Mouse (Mus musculus): ENCODE measurements around the gene Tnni2.

The Tnni2 gene

GRCm38 (mm10) chr7:142458676-142459298, 17.2 kb downstream of the Tnni2 start:
- DNase-seq (ENCODE audit: extremely low read depth, low read depth, low spot score), result no peak

DNA sequence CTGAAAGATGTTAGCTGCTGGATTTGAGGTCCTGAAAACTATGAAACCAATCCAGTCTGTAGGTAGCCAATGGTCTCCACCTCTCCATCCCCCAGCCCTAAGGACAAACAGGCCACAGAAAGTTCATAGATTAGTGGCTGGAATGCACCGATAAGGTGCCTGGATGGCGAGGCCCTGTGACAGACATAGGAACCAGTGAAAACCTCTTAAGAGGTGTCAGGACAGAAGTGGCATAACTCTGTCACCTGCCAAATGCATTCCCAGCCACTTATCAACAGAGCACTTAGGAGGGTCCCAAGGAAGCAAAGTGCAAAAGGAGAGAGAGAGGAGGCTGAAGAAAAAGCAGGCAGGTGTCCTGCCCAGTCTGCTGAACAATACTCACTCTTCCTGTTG, 17.7 kb downstream of the Tnni2 start:
- DNase-seq (ENCODE audit: extremely low read depth, low read depth, low spot score), result no peak

DNA sequence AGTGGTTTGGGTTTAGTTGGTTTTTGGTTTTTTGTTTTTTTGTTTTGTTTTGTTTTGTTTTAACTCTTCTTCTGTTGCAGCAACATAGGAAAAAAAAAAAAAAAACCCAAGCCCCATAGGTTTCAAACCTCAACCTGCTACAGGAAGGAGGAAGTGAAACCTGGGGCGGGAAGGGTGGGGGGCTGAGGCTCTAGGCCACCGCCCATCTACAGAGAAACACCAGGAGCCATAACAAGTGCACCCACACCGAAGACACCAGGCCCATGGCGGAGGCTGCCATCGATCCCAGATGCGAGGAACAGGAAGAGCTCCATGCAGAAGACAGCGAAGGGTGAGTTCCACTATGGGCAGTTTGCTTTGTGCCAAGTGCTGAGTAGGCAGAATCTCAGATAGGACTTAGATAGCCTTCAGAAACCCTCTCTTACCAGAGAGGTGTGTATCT, 19.0 kb downstream of the Tnni2 start, which contains the start of gene Lsp1:
Gene Lsp1 (plus strand): TSS at position 174 of the 442 bp plus-strand sequence.
- no peak for DNase-seq (ENCODE audit: extremely low read depth, low read depth, low spot score)

- no peak for DNase-seq (ENCODE audit: extremely low read depth, low read depth, low spot score)
Measured at GRCm38 (mm10) chr7:142461446-142461845, 19.8 kb downstream of the Tnni2 start.

- no peak for DNase-seq (ENCODE audit: extremely low read depth, low read depth, low spot score)
Measured at GRCm38 (mm10) chr7:142462190-142462589, 20.6 kb downstream of the Tnni2 start.

GRCm38 (mm10) chr7:142462594-142463078, 21.0 kb downstream of the Tnni2 start:
- DNase-seq (ENCODE audit: extremely low read depth, low read depth, low spot score), result no peak

DNA sequence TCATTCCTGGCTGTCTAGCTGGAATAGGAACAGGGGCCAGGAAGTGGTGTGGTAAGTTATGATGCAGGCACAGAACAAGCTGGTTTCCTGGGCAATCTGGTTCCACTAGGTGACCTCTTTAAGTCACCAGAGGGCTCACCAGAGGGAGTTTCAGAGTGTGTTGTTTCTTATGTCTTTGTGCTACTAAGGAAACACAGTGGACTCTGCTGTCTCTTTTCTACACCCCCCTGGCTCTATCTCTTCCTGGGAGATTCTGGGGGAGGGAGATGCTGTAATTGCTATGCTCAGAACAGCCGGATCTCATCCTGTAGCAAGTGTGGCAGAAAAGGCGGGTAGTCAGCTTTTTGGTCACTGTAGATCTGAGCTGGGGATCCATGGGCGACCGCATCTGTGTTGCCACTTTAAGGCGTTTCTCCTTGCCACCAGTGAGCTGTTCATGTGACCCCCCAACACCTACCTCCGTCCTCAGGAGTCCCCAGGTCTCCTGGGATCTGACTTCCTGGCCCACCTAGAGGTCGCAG, 28.6 kb downstream of the Tnni2 start:
- no peak for DNase-seq (ENCODE audit: extremely low read depth, low read depth, low spot score)

DNA sequence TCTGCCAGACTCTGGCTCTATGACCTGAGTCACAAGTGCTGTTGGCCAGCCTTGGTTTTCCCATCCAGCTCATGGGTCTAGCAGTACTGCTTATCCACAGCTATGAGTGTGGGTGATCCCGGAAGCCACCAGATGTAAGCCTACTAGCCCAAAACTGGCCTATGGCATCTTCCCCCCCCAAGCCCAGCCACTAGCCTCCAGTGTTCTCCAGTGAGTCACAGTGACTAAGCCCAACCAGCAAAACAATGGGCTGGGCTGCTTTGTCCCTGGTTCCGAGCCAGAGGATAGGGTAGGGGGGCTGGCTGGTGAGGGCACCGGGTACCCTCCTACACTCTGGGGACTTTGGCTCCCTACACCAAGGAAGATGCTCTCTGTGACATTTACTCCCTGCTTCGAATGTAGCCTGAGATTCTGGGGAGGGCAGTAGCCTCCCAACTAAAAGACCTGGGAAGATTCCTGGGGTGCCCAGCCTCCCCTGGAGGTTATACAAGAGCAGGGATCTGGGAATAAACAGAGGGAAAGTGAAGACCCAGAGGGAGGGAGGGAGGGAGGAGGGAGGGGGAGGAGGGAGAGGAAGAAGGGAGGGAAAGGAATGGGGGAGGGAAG, 29.3 kb downstream of the Tnni2 start:
- no peak for DNase-seq (ENCODE audit: extremely low read depth, low read depth, low spot score)

- no peak for DNase-seq (ENCODE audit: extremely low read depth, low read depth, low spot score)
Measured at GRCm38 (mm10) chr7:142471414-142471861, 29.8 kb downstream of the Tnni2 start.

DNA sequence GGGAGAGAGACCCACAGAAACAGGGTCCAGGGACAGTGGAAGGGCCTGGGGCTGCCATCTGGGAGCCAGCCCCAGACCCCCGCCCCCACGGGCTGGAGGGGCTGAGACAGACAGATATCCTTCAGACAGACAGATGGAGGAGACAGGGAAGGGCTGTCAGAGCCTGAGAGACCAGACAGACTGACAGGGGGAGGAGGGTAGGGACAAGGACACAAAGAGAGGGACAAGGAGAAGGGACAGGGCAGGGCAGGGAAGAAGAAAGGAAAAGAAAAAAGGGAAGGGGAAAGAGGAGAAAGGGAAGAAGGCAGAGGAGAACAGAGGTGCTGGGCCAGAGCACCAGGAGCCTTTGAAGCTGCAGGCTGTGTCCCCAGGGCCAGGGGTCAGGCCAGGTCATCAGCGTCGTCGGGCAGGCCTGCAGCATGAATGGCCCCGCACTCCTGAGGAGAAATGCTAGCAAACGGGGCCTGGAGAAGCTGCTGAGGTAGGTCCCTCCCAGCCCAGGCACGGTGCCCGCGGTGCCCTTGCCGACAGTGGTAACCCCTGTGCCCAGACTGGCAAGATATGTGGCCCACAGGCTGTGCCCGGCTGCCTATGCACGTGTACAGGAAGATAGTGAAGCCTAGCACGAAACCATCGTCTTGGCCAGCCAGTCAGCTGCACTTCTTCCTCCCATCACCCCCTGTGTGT, 30.4 kb downstream of the Tnni2 start:
- no peak for DNase-seq (ENCODE audit: extremely low read depth, low read depth, low spot score)

DNA sequence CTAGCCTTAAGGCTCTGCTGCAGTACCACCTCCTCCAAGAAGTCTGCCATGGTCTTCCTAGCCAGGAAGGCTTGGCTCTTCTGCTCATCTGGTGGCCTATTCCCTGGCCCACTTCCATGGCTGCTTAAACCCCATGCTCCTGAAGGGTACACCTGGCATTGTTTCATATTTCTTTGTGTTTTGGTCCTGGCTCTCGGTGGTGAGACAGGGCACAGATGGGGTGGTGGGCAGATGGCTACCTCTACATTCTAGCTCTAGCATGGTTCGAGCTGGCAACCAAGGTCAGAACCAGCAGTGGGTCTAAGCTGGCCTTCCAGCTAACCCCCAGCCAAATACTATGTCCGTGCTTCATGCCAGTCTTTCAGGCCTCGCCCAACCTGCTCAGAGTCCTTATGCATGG, 31.3 kb downstream of the Tnni2 start:
- no peak for DNase-seq (ENCODE audit: extremely low read depth, low read depth, low spot score)

- DNase-seq (ENCODE audit: extremely low read depth, low read depth, low spot score), result no peak
Measured at GRCm38 (mm10) chr7:142473476-142473875, 31.9 kb downstream of the Tnni2 start.

GRCm38 (mm10) chr7:142474799-142475198, 33.2 kb downstream of the Tnni2 start:
- DNase-seq (ENCODE audit: extremely low read depth, low read depth, low spot score), result no peak

DNA sequence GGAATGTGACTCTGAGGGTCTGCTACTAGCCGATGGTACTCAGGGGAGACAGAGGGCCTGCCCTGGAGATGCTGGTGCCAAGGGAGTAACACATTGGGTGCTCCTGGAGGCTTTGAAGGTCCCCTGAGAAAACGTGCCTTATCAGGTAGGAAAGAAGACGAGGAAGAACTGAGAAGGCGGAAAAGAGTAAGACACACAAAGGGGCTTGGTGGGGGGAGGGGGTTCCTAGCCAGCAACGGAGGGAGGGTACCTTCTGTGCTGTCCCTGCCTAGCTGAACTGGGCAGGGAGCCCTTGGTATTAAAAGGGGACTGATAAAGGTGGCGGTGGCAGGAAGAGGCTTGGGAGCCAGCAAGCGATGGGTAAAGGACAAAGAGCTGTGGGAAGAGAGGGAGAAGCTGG, 34.0 kb downstream of the Tnni2 start:
- DNase-seq (ENCODE audit: extremely low read depth, low read depth, low spot score), result no peak

DNA sequence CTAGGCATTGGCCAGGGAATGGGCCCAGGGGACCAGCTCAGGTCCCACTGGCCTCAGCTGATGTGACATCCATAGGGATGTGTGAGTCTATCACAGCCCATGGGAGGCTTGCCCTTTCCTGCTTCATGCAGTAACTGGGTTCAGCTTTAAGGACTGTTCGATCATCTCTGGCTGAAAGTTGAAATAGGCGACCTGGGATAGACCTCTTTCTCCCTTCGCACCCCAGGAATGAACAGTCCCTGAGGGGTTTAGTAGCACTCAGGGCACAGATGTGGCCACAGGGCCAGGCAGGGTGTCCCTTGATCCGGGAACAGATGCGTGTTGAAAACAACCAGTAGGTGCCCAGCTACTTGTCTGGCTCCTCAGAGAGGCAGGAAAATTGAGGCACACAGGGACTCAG, 34.7 kb downstream of the Tnni2 start:
- no peak for DNase-seq (ENCODE audit: extremely low read depth, low read depth, low spot score)

- no peak for DNase-seq (ENCODE audit: extremely low read depth, low read depth, low spot score)
Measured at GRCm38 (mm10) chr7:142476795-142477452, 35.3 kb downstream of the Tnni2 start.

- DNase-seq (ENCODE audit: extremely low read depth, low read depth, low spot score), result no peak
Measured at GRCm38 (mm10) chr7:142478001-142478400, 36.4 kb downstream of the Tnni2 start.

- DNase-seq (ENCODE audit: extremely low read depth, low read depth, low spot score), result no peak
Measured at GRCm38 (mm10) chr7:142478574-142478973, 37.0 kb downstream of the Tnni2 start.

GRCm38 (mm10) chr7:142479307-142479706, 37.7 kb downstream of the Tnni2 start:
- DNase-seq (ENCODE audit: extremely low read depth, low read depth, low spot score), result no peak

- DNase-seq (ENCODE audit: extremely low read depth, low read depth, low spot score), result no peak
Measured at GRCm38 (mm10) chr7:142479886-142480285, 38.3 kb downstream of the Tnni2 start.

DNA sequence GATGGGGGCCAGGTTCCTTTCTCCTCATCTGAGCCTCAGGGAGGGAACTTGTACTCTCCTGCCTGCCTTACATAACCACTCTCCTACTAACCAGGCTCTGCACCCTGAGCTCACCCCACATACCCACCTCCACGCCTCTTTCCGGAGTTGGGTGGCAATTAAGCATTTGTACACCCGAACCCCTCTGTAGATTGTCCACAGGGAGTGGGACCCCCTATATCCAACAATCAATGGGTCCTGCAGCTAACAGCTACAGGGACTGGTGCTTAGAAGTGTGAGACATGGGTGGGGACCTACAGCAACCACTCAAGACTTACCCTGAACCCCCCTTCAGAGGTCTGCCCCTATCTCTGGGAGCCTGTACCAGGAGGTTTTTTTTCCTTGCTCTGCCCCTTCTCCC, 39.1 kb downstream of the Tnni2 start:
- no peak for DNase-seq (ENCODE audit: extremely low read depth, low read depth, low spot score)
